Mouse (Mus musculus): ENCODE measurements around the gene Maco1.

Gene Maco1

DNA sequence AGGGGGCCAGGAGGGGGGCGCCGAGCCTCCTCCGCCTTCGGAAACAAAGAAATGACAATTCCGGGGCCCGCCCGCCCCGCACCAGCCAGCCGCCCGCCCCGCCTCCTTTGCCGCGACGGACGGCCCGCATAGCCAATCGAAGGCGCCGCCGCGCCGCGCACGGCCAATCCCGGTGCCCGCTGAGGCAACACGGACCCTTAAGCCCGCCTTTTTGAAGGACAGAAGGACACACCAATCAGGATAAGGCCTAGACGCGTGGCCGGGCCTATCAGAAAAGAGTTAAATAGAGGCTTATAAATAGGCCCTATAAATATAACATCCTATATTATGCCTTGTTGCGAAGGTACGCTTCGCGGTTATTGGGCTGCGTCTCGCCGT, at the start of gene Maco1:
TSS of gene Maco1 (minus strand) at position 87 of the 378 bp plus-strand sequence.
- under 1% methylated on average over 37 of the region's 38 CpGs for WGBS

DNA sequence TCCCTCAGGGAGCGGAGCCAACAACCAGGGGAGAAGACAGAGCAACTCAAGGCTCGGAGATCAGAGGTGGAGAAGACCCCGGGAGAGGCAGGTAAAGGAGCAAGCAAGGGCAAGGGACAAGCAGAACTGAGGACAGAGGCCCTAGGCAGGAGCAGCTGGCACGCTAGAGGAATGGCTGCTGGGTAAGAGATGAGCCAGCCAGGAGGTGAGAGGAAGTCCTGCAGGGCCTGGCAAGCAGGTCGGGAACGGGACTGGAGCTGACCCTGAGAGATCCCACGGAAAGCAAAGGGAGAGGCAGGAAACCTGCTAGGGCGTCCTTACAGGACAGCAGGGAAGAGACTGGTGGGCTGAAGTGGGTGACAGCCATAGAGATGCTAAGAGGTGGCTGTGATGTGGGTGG, 48.0 kb upstream of the Maco1 start:
- WGBS = 94% methylated on average over 8 of the region's 8 CpGs

DNA sequence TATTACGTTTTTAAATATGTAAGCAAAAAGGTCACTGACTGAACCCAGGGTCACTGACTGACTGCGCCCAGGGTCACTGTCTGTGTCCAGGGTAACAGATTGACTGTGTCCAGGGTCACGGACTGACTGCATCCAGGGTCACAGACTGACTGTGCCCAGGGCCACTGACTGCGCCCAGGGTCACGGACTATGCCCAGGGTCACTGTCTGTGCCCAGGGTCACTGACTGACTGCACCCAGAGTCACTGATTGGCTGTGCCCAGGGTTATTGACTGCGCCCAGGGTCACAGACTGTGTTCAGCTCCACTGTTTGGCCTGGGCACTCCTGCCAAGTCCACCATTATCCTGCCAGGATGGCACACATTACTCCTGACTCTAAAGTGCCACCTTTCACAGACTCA, 44.1 kb upstream of the Maco1 start:
- WGBS = 92% methylated on average over 6 of the region's 6 CpGs

DNA sequence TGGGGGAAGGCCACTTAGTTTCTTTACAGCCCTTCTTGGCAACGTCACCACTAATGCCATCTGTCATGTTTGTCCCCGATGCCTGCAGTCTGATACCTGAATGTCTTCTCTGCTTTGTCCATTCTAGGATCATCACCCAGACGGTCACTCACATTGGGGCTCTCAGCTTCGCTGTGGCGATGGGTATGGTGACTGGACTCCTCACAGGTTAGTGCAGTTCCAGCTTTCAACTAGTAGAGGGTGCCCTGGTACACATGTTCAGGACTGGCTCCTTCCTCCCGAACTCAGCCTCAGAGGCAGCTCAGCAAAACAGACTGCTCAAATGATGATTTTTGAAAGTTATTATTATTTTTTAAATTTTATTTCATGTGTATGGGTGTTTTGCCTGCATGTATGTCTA, 39.0 kb upstream of the Maco1 start:
- 72% methylated on average over 6 of the region's 6 CpGs for WGBS

DNA sequence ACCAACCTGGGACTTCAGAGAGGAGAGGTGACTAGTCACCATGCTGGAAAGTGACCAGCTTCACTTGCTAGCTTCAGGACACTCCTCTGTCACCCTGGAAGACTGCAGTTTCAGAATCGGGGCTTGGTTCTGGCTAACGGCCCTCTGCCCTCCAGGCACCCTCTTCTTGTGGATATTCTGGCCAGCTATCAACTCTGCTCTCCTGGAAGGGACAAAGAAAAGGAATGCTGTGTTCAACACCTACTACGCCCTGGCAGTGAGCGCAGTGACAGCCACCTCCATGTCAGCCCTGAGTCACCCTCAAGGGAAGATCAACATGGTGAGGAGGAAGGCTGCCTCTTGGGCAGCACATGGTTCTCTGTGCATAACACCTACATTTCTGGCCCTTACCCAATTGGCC, 31.2 kb upstream of the Maco1 start:
- 84% methylated on average over 4 of the region's 4 CpGs for WGBS

DNA sequence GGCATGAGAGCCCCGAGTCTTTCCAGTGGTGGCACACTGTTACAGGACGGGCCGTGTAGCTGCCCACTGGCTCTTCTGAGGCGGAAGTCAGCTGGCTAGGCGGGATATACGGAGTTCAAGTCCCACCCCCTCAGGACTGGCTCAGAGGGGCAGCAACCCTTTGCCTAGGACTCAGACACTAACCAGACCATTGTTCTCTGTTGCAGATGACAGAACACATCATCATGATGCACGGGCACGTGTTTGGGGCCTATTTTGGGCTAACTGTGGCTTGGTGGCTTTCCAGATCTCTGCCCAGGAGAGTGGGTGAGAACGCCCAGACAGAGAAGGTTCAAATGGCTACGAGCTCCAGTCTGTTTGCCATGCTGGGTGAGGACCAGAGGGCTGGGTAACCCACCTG, 30.7 kb upstream of the Maco1 start:
- 74% methylated on average over 10 of the region's 10 CpGs for WGBS

DNA sequence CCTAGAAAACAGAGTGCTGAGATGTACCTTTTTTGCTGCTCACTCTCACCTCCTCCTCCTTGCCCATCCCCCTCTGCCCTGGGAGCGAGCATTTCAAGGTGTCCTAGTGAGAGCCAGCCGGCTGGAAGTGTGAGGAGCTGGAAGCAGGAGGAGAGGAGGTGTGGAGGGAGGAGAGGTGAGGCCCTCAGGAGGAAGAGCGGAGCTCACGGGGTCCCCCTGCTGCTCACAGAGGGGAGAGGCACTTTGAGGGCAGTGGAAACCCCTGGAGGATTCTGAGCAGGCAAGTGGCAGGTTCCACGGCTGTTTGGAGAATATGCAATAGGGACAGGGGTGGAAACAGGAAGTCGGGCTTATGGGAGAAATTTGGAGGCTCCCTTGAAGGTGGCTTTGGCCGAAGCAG, 30.1 kb upstream of the Maco1 start:
- 39% methylated on average over 7 of the region's 7 CpGs for WGBS

DNA sequence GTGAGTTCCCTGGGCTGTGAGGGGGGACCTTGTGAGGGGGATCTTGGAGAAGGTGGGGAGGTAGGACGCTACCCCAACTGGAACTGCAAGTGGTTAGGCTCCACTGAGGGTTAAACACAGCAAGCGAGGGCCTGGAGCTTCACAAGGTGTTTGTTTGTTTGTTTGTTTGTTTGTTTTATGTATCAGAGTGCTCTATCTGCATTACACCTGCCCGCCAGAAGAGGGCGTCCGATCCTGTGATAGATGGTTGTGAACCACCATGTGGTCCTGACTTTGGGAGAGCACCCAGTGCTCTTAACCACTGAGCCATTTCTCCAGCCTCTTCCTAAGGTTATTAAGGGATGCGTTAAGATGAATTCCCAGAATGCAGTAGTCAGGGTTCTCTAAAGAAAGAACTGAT, 26.9 kb upstream of the Maco1 start:
- WGBS = 35% methylated on average over 6 of the region's 6 CpGs

DNA sequence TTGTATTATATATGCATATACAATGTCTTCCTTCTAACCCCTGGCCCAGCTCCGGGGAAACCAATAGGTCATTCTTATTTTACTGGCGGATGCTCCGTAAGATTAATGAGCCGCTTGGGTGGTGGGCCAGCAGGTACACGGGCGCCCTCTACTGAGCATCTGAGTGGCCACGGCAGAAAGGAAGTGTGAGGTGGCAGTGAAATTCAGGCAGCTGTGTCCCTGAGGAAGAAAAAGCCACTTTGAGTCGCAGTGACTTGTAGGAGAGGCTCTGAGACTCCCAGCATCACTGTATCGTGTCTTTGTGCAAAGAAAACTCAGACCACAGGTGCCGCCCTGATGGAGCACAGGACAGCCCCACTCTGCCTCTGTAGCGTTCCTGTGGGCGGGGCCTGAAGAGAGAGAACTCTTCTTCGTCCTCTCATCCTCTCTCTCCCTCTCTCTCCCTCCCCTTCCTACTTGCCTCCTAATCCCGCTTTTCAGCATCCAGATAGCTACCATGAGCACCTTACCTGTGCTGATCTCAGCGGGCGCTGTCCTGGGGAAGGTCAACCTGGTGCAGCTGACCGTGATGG, 26.4 kb upstream of the Maco1 start:
- 4% methylated on average over 17 of the region's 17 CpGs for WGBS

DNA sequence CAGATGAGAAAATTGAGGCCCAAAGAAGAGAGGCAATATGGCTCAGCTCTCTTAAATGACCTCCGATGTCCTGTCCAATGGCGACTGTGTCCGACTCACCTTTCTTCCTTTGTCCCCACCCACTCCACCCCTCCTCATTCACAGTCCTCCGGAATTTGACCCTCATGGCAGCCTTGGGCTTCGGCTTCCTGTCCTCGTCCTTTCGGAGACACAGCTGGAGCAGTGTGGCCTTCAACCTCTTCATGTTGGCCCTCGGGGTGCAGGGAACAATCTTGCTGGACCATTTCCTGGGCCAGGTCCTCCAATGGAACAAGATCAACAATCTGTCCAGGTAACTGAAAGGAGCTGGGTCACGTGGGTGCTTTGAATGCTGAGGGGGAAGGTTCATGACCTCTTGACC, 23.0 kb upstream of the Maco1 start:
- 87% methylated on average over 9 of the region's 9 CpGs for WGBS

DNA sequence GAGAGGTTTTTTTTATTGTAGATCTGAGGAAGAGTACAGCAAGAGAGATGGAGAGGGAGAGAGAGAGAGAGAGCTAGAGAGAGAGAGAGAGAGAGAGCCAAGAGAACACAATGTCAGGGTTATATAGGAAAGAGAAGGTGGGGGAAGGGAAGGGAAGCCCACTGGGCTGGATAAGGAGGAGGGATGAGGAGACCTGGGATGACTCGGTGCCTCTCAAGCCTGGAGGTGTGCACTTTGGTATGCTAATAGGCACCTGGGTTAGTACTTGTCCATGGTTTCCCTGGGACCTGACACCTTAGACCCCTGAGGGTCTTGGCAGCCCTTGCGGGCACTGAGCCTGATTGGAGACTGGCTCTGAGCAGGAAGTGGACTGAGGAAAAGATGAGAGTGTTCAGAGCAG, 18.8 kb upstream of the Maco1 start:
- WGBS = 69% methylated on average over 2 of the region's 2 CpGs

DNA sequence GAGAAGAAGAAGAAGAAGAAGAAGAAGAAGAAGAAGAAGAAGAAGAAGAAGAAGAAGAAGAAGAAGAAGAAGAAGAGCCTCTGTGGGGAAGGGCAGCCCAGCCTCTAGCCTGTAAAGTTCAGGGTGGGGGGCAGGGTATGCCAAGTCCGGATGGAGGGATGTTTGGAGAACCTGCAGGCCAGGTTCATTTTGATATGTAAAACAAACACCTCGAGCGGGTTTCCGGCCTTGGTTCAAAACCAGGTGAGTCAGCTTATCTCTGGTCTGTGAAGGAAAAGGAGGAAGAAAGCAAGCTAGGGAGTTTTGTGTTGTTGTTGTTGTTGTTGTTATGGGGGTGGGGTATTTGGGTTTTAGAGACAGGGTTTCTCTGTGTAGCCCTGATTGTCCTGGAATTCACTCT, 18.3 kb upstream of the Maco1 start:
- WGBS = 69% methylated on average over 4 of the region's 4 CpGs

DNA sequence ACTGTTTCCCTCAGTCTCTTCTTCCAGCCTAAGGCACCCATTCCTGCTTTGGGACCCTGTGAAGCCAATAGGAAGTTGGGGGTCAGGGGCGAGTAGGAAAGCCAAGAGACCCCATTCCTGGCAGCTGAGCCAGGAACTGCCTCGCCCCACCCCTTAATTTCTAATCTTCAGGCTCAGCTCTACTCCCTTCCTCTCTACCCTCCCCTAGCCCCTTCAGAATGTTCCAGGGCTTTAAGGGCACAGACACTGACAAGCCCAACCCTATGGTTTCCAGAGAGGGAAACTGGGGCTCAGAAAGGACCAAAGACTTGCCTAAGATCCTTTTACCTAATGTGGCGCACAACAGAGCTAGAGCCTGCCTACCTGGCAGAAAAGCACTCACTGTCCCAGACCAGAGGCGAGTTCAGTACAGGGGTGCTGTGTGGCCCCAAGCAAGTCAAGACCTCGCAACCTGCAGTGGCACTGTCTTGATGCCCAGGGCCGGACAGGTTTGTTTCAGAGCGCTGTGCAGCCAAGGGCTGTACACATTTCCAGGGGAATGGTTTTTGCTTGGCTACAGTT, 16.8 kb upstream of the Maco1 start:
- 59% methylated on average over 7 of the region's 7 CpGs for WGBS

DNA sequence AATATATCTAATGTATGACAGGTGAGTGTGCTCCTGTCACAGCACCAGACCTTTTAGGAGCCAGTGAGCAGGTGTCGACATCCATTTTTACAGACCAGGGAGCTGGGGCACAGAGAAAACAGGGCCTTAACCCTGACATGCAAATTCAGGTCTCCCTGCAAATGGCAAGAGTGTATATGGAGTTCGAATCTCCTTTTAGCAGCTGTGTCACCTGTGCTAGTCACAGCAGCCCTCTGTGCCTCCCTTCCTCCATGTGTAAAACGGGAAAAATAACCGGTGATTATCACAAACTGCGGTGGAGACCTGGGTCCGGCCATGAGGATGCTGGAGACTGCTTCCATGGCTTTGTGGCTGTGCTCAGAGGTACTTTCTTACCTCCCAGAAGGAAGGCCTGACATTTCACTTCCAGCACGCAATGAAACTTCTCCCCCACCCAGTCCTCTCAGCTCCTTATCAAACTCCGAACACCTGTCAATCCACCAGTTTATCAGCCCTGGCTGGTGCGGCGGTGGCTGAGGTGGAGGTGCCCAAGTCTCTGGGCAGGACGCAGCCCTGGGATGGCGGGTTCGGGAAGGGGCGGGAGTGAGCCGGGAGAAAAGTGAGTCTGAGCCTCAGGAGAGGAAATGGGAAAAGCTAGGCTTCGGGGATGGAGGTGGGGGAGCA, 16.1 kb upstream of the Maco1 start:
- 28% methylated on average over 16 of the region's 16 CpGs for WGBS

DNA sequence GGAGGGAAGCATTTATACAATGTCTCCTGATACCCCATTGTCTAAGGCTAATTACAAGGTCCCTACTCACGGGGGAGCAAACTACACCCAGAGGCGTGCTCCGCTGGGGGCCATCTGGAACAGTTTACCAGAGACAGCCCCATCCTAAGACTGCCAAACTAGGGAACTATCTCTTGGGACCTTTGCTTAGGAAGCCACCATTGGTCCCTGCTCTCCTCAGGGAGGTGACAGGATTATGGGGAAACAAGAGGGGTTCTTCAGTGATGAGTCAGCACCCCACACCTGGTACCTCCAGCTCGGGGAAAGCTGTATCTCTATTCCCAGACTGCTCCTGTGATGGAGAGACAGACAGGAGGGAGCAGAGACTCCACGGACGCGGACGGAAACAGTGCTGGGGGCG, 15.3 kb upstream of the Maco1 start:
- WGBS = 37% methylated on average over 9 of the region's 9 CpGs

DNA sequence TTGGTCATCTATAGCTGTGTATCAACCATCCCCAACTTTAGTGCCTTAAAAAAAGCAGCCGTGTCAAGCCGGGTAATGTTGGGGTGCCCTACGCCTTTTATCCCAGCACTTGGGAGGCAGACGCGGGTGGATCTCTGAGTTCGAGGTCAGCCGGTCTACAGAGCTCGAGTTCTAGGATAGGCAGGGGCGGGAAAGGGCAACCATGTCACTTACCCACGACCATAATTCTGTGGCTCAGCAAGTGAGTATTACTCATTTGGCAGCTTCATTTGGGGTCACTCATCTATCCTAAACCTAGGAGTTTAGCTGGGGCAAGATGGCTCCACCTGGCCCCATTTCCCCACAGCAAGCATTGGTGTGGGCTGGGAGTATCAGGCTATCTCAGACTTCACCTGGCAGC, 14.9 kb upstream of the Maco1 start:
- 87% methylated on average over 10 of the region's 10 CpGs for WGBS

DNA sequence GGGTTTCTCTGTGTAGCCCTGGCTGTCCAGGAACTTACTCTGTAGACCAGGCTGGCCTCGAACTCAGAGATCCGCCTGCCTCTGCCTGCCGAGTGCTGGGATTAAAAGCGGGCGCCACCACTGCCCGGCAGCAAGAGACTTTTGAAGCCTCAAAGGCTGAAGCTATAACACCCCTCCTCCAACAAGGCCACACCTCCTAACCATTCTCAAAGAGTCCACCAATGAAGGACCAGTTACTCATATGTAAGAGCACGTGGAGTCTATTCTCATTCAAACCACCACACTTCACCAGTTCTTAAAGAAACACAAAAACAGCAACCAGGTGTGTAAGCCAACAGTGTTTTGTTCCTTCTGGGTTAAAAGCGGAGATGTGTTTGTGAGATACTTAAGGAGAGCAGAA, 14.5 kb upstream of the Maco1 start:
- WGBS = 91% methylated on average over 8 of the region's 8 CpGs

DNA sequence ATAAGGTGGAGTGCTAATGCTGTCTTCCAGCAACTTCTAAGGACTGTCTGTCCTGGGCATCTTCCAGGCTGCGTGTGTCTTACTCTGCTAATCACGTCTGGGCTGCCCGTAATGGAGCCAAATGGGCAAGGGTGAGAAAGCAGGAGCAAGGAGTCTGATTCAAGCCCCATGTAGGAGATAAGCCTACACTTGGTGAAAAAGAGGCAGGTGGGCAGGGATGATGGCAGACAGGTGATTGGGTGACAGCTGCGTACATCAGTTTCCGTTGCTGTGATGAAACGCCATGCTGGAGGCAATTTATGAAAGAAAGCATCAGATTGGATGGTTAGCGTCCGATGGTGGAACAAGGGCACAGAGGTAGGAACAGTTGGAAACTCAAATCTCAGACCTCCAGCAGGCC, 14.1 kb upstream of the Maco1 start:
- 92% methylated on average over 8 of the region's 8 CpGs for WGBS

DNA sequence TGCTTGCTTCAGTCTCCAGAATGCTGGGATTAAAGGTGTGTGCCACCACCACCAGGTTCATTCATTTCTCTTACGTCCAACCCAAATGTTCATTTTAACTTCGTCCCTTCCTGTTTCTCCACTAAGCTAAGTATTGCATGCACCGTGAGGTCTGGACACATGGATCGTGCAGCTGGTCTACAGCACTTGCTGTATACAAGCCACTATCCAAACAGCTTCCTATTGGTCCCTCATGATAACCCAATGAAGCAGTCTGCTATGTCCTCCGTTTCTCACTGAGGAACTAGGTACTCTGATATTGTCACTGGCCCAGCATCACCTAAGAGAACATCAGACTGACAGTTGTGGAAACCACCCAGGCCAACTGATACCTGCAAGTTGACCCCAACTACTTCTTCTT, 12.6 kb upstream of the Maco1 start:
- WGBS = 88% methylated on average over 5 of the region's 5 CpGs

DNA sequence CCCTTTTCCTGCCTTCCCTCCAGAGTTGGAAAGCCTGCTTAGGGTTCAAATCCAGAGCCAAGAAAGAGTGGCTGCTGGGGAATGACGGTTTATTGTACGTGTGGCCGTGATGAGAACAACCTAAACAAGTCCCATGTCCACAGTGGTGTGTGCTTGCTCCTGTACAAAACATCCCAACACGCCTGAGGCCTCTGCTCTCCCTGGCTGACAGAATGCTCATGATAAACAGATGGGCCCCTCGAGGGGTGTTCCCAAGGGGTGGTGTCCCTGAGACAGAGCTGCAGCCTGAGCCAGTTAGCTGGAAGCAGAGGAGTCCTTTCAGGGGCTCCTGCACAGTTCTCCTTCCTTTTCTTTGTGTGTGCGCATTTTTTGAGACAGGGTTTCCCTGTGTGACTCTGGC, 12.2 kb upstream of the Maco1 start:
- WGBS = 79% methylated on average over 6 of the region's 6 CpGs

DNA sequence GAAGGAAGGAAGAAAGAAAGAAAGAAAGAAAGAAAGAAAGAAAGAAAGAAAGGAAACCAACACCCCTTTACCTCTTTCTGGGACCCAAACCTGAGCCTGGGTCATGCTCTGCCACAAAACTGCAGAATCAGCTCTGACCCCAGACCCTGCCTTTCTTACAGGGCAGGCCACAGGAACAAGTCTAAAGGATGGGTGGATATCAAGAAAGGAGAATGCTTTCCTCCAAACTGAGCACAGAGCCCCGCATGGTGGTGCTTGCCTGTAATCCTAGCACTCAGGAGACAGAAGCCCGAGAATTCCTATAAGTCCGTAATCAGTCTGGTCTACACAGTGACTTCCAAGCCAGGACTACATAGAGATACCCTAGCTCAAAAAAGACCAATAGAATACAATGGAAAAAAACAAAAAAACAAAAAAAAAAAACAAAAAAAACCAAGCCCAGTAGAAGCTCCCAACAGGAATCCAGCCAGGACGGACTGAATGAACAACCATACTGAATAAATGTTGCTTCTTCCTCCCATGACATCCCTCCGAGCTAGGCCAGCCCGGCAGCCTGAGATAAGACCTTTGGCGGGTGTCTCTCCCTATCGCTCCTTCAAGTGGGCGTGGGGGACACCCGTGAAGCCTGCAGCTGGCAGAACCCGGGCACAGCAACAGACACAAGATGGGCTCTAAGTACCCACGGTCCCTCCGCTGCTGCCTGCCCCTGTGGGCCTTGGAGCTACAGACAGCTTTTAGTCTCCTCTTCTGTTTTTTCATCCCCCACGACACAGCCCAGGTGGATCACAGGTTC, 11.0 kb upstream of the Maco1 start, which contains the start of gene Rhd:
TSS of gene Rhd (plus strand) at position 600 of the 793 bp plus-strand sequence.
- 84% methylated on average over 14 of the region's 14 CpGs for WGBS

DNA sequence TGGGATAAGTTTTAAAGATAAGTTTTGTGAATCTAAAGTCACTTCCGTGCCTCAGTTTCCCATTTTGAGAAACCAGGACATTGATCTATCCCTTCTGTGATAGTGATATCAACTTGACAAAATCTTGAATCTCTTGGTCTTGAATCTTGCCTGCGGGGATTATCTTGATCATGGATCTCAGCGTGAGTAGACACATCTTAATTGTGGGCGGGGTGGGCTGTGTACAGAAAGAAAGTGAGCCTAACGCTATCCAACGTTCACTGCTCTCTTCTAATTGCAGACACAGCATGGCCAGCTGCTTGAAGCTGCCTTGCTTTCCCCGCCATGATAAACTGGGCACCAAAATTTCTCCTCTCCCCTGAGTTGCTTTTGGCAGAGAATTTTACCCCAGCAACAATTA, 9.9 kb upstream of the Maco1 start:
- WGBS = 81% methylated on average over 7 of the region's 7 CpGs

DNA sequence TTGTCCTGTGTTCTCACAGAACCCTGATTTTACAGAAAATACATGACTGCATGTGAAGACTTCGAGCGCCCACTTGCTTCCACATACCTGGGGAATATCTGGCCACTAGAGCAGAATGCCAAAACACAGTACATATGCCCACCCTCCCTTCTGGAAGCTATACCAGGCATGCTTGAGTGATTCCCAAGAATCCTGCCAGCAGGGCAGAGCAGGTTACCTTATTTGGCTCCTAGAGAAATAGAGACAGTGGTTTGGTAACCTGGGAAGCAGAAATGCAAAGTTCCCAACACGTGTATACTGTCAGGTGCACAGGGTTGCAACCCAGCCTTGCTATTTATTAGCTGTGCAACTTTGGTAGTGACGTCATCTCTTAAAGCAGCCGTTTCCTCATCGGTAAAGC, 8.7 kb upstream of the Maco1 start:
- WGBS = 84% methylated on average over 6 of the region's 6 CpGs

Measured in cerebral cortex, adult 2 months (tissue).